Mouse (Mus musculus): Measurements from ENCODE around the gene Vmn1r189. TPM values are rescaled to one million over a fixed set of nuclear protein-coding genes. Genes with fewer than 3 reads are reported as not detected.
"Not testable (repeated sequence)": the region's sequence is repeated elsewhere in the genome, so short reads cannot be mapped to it uniquely, and the experiment has no call there.

Vmn1r189 gene
- not detected for total RNA-seq (2018; cell fraction: chromatin; rRNA removed)
- total RNA-seq (2018; cell fraction: cytosol; rRNA removed) = not detected
- not detected for total RNA-seq (2018; cell fraction: nucleus; rRNA removed)
- not detected in 3 replicates for polyA plus RNA-seq (2018)

DNA sequence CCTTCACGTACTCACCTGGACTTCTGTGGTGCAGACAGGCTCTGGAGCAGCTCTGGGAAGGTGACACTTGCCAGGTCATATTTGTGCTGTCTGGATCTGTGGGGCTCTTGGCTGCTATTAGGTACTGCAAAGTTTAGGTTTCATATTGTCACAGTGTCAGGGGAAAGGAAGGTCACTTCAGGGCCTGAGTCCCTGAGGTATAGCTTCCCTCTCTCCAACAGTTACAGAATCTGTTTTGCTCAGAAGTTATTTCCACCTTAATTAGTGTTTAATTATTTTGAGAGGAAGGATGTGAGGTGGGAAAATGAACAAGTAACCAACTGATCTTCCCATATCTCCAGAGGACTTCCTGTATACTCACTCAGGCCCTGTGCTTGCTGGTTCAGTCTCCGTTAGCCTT is at the start of gene Vmn1r189:
Vmn1r189 (minus strand) TSS at position 101 of the 400 bp plus-strand sequence.
- not testable (repeated sequence) for H3K27ac ChIP-seq; H3K4me3 ChIP-seq (ENCODE audit: inconsistent target); H3K36me3 ChIP-seq (ENCODE audit: inconsistent target); H3K79me2 ChIP-seq (ENCODE audit: inconsistent target)
- no CpG with 5 or more reads among the region's 2 CpGs for WGBS (ENCODE audit: missing documents)

DNA sequence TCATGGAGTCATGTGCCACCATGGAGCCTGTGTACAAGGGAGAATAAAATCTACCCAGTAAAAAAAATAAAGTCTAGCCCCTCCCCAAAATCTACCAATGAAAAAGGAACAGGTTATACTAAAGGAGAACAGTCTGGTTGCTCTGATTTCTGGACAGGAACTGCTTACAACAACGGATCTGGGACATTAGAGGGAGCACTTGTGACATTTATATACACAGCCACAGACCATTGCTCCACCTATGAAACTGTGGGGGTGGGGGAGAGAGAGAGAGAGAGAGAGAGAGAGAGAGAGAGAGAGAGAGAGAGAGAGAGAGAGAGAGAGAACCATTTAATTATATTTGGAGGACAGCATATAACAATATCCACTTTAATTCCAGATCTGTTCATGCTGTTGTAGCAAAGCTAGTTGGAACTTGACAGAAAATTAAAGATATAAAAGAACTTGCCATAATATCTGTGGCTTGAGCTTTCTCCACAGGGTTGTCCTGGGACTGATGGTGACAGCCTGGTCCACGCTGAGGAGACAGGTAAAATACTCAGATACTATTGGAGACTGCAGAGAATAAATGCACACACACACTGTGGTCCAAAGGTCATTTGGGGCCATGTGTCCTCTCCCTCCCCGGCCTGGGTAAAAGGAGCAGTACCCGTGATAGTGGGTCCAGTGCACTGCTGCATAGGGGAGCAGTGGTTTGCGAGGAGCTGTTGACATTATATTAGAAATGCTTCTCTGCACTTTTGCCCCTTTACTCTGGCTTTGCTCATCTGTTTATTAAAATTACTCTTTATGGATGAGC is 31.1 kb upstream of the Vmn1r189 start:
- not testable (repeated sequence) for H3K79me2 ChIP-seq (ENCODE audit: inconsistent target); H3K36me3 ChIP-seq (ENCODE audit: inconsistent target); H3K27ac ChIP-seq; H3K4me3 ChIP-seq (ENCODE audit: inconsistent target)
- WGBS (ENCODE audit: missing documents) = 83% methylated on average over 2 of the region's 5 CpGs

DNA sequence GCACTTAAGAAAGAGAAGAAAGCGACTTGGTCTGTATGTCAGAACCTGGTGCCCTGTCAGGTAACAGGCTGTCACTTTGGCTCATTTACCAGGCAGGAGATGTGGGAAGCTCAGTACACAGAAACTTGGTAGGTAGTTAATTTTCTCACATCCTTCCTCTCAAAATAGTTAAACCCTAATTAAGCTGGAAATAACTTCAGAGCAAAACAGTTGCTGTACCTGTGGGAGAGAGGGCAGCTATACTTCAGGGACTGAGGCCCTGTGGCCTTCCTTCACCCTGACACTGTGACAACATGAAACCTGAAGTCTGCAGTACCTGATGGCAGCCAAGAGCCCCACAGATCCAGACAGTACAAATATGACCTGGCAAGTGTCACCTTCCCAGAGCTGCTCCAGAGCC is 21.5 kb downstream of the Vmn1r189 start, which contains the start of gene Vmn1r188:
Vmn1r188 (plus strand) TSS at position 301 of the 400 bp plus-strand sequence.
- not testable (repeated sequence) for H3K4me3 ChIP-seq (ENCODE audit: inconsistent target); H3K36me3 ChIP-seq (ENCODE audit: inconsistent target); H3K79me2 ChIP-seq (ENCODE audit: inconsistent target); H3K27ac ChIP-seq
- WGBS (ENCODE audit: missing documents) = 100% methylated on average over 1 of the region's 1 CpGs

DNA sequence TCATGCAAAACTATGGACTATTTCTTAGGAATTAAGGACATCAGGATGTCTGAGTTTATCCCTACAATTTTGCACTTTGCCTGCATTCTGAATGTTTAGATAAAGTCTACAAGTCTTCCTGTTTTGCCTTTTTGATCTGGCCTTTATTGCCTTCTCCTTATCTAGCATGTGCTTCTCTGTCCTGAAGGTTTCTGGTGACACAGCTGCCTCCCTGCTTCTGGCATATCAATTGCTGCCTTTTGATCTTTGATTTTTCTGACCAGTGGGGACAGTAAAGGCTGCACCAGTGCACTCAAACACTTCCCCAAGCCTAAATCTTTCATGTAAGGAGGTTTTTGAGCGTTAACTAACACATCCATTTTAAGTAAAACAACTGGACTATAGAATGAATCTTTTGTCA is 42.2 kb downstream of the Vmn1r189 start:
- H3K79me2 ChIP-seq (ENCODE audit: inconsistent target) = no peaks in the 10 kb centered on the region
- WGBS (ENCODE audit: missing documents) = 42% methylated on average over 1 of the region's 1 CpGs
- H3K36me3 ChIP-seq (ENCODE audit: inconsistent target) = no peaks in the 10 kb centered on the region
- H3K27ac ChIP-seq = no peak overlapping the region
- H3K4me3 ChIP-seq (ENCODE audit: inconsistent target) = no peak overlapping the region

DNA sequence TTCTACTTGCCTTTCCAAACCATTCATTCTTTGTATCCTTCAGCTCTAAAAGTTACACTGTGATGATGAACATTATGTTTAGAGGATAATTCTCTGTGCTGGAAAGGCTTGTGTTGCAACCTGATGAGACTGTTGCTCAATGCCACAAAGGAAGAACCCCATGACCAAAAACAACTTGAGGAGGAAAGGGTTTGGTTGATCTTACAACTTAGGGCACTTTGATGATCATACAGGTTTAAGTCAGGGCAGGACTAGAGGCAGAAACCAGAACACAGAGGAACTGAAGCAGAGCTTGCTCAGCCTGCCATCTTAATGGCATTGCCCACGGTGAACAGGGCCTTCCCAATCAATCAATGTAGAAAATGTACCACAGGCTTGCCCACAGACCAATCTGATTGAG is 44.2 kb downstream of the Vmn1r189 start:
- Histone ChIP-seq H3K36me3 (ENCODE audit: inconsistent target) (no peaks in the 10 kb centered on the region), H3K4me3 (ENCODE audit: inconsistent target) (no peak overlapping the region), H3K79me2 (ENCODE audit: inconsistent target) (no peaks in the 10 kb centered on the region), H3K27ac (no peak overlapping the region)
- WGBS (ENCODE audit: missing documents) = 50% methylated on average over 1 of the region's 1 CpGs

DNA sequence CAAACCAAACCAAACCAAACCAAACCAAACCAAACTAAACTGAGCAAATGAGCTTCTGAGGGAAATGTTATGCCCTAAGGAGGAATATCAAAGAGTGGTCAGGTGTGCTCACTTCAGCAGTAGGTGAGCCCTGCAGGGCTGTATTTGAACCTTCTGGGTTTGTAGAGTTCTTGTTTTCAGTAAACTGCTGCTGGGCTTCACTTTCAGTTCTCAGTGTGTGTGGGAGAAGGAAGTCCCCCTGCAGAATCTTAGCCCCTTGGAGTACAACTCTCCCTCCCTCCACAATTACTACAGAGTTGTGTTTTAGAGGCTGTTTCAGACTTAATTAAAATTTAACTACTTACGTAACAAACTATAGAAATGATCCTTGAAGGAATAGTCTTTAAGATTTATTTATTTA is 51.9 kb downstream of the Vmn1r189 start:
- Histone ChIP-seq H3K36me3 (ENCODE audit: inconsistent target) (no peaks in the 10 kb centered on the region), H3K27ac (no peak overlapping the region), H3K4me3 (ENCODE audit: inconsistent target) (no peak overlapping the region), H3K79me2 (ENCODE audit: inconsistent target) (no peaks in the 10 kb centered on the region)
- 100% methylated on average over 1 of the region's 1 CpGs for WGBS (ENCODE audit: missing documents)

DNA sequence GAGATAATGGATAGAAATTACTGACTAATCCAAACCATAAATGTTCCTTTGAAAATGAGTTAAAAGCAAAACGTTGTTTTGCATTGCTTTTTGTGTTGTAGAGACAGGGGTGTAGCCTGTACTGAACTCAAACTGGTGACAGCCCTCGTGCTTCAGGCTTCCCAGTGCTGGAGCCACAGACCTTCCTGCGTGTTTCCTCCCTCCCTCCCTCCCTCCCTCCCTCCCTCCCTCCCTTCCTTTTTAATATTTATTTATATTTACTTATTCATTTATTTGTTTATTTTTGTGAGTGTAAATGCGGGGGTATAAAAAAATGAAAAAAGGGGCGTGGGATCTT is 54.1 kb downstream of the Vmn1r189 start:
- Histone ChIP-seq H3K36me3 (ENCODE audit: inconsistent target) (no peaks in the 10 kb centered on the region), H3K27ac (peak overlapping the region; percentile 51), H3K4me3 (ENCODE audit: inconsistent target) (peak overlapping the region; percentile 50), H3K79me2 (ENCODE audit: inconsistent target) (no peaks in the 10 kb centered on the region)
- 24% methylated on average over 3 of the region's 5 CpGs for WGBS (ENCODE audit: missing documents)

DNA sequence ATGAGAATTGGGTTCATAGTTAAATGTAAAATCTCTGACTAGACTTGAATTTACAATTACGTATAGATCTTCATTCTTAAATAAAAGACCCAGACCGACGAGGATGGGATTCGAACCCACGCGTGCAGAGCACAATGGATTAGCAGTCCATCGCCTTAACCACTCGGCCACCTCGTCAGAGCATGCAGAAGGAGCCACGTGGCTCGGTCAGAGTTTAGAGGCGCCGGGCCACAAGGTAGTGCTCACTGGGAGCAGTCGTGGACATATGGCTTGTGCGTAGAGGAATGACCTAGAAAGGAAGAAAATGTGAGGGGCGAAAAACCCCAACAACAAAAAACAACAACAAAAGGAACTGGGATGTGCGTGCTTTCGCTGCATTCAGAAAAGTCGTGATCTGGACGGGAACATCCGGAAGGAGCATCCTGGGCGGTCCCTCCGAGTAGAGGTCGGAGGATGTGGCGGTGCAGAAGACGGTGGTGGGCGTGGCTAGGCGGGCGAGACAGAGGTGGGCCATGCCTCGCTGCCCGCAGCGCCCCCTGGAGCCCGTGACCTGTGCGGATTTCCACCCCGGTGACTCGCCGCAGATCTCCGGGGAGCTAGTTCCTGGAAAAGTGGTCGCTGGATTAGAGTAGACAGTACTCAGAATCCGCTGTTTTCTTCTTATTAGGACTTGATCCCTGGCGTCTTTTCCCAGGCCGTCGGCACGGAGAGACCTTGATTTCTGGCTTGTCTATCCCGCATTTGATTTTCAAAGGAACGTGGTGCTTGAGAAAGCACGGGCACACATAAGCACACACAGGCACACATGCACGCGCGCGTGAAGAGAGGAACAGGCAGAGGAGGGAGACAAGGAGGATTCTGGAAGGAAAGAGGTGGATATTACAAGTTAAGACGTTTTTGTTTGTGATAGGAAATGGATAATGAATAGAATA is 54.8 kb downstream of the Vmn1r189 start:
- Histone ChIP-seq H3K4me3 (ENCODE audit: inconsistent target) (peak overlapping the region; percentile 50), H3K27ac (peak overlapping the region; percentile 51), H3K36me3 (ENCODE audit: inconsistent target) (no peaks in the 10 kb centered on the region), H3K79me2 (ENCODE audit: inconsistent target) (no peaks in the 10 kb centered on the region)
- WGBS (ENCODE audit: missing documents) = under 1% methylated on average over 52 of the region's 52 CpGs

Other genes starting within 250 kb of the Vmn1r189 start
- 0.14 TPM in 1 of 3 replicates, not detected in the others for gene Zfp184, start 160.7 kb downstream of the Vmn1r189 start, polyA plus RNA-seq (2018)
- gene Pom121l2, start 124.6 kb downstream of the Vmn1r189 start, polyA plus RNA-seq (2018) = not detected in 3 replicates
- gene Prss16, start 96.1 kb downstream of the Vmn1r189 start, polyA plus RNA-seq (2018) = 0.52 to 2.6 TPM (median 1.3 TPM) in 3 replicates
- gene Hist1h2ah, start 70.3 kb downstream of the Vmn1r189 start, polyA plus RNA-seq (2018) = not detected in 3 replicates
- not detected in 3 replicates for gene Hist1h2bk, start 70.0 kb downstream of the Vmn1r189 start, polyA plus RNA-seq (2018)
- 2.6 to 11.5 TPM (median 7.3 TPM) in 3 replicates for gene Hist1h4i, start 64.5 kb downstream of the Vmn1r189 start, polyA plus RNA-seq (2018)
- gene Hist1h2ag, start 62.9 kb downstream of the Vmn1r189 start, polyA plus RNA-seq (2018) = not detected in 3 replicates
- not detected in 3 replicates for gene Hist1h2bj, start 62.6 kb downstream of the Vmn1r189 start, polyA plus RNA-seq (2018)
- not detected in 3 replicates for gene Vmn1r188, start 21.4 kb downstream of the Vmn1r189 start, polyA plus RNA-seq (2018)
- not detected in 3 replicates for gene Vmn1r191, start 78.1 kb upstream of the Vmn1r189 start, polyA plus RNA-seq (2018)
- not detected in 3 replicates for gene Vmn1r192, start 85.3 kb upstream of the Vmn1r189 start, polyA plus RNA-seq (2018)
- gene Vmn1r193, start 117.3 kb upstream of the Vmn1r189 start, polyA plus RNA-seq (2018) = not detected in 3 replicates
- gene Vmn1r194, start 138.4 kb upstream of the Vmn1r189 start, polyA plus RNA-seq (2018) = not detected in 3 replicates
- not detected in 3 replicates for gene Vmn1r195, start 164.7 kb upstream of the Vmn1r189 start, polyA plus RNA-seq (2018)
- not detected in 3 replicates for gene Vmn1r196, start 184.1 kb upstream of the Vmn1r189 start, polyA plus RNA-seq (2018)
- not detected in 3 replicates for gene Vmn1r197, start 218.8 kb upstream of the Vmn1r189 start, polyA plus RNA-seq (2018)
- not detected in 3 replicates for gene Vmn1r198, start 244.5 kb upstream of the Vmn1r189 start, polyA plus RNA-seq (2018)

Measured in macrophage (primary cell).